Mouse (Mus musculus): ENCODE data around the gene H2-Aa. TPM values are rescaled to one million over a fixed set of nuclear protein-coding genes. Genes with fewer than 3 reads are reported as not detected.

The H2-Aa gene
- polyA plus RNA-seq, 1 experiment from 2014 or later, result not detected

GRCm38 (mm10) chr17:34309683-34310385 is 22.2 kb upstream of the H2-Aa start:
- in situ Hi-C loops (cut with MboI; ENCODE audit: low pct_unique_long_range_greater_than_20kb), result loop anchor here (5.0 kb wide), 1 partner anchor 63 kb away; no protein-coding TSS in a partner anchor
- CTCF ChIA-PET, result no interaction called here
- no peaks in the 10 kb centered on the region for H3K27me3 ChIP-seq
- DNase-seq (ENCODE audit: low read depth, low spot score), result no peak
- no peak for TF ChIP-seq CTCF (IDR thresholded peaks at IDR 0.05)
- POLR2A ChIA-PET, result no interaction called here
- no peak for ATAC-seq

GRCm38 (mm10) chr17:34309225-34309624 is 21.6 kb upstream of the H2-Aa start:
- in situ Hi-C loops (cut with MboI; ENCODE audit: low pct_unique_long_range_greater_than_20kb), result no loop called here
- POLR2A ChIA-PET, result no interaction called here
- DNase-seq (ENCODE audit: low read depth, low spot score), result no peak

GRCm38 (mm10) chr17:34308161-34308560 is 20.5 kb upstream of the H2-Aa start:
- H3K27me3 ChIP-seq, result peaks cover 3% of the 10 kb centered on the region
- in situ Hi-C loops (cut with MboI; ENCODE audit: low pct_unique_long_range_greater_than_20kb), result no loop called here
- no peak for TF ChIP-seq CTCF (IDR thresholded peaks at IDR 0.05)
- CTCF ChIA-PET, result interaction anchor here (1.1 kb wide), 1 partner anchor 20 kb away, joined by 3 read pairs; the partner anchor contains the start of gene H2-Aa
- no peak for DNase-seq (ENCODE audit: low read depth, low spot score)
- POLR2A ChIA-PET, result no interaction called here
- ATAC-seq, result no peak

More at GRCm38 (mm10) chr17:34309225-34309624, 21.6 kb upstream of the H2-Aa start:
- TF ChIP-seq CTCF (IDR thresholded peaks at IDR 0.05), result no peak
- H3K27me3 ChIP-seq, result peaks cover 2% of the 10 kb centered on the region
- ATAC-seq, result no peak
- CTCF ChIA-PET, result no interaction called here

- ChIA-PET CTCF (interaction anchor here (1.1 kb wide), 1 partner anchor 19 kb away, joined by 3 read pairs; the partner anchor contains the start of gene H2-Aa), POLR2A (interaction anchor here (0.7 kb wide), 1 partner anchor 28 kb away, joined by 3 read pairs; no protein-coding TSS in a partner anchor)
- H3K27me3 ChIP-seq, result peaks cover 3% of the 10 kb centered on the region
- TF ChIP-seq CTCF (IDR thresholded peaks at IDR 0.05), result no peak
- ATAC-seq (no peak), DNase-seq (ENCODE audit: low read depth, low spot score) (no peak)
- in situ Hi-C loops (cut with MboI; ENCODE audit: low pct_unique_long_range_greater_than_20kb), result no loop called here
Measured at GRCm38 (mm10) chr17:34307216-34307615, 19.6 kb upstream of the H2-Aa start.

GRCm38 (mm10) chr17:34306407-34306806 is 18.8 kb upstream of the H2-Aa start:
- H3K27me3 ChIP-seq, result peaks cover 6% of the 10 kb centered on the region
- in situ Hi-C loops (cut with MboI; ENCODE audit: low pct_unique_long_range_greater_than_20kb), result no loop called here
- ChIA-PET CTCF (no interaction called here), POLR2A (no interaction called here)
- TF ChIP-seq CTCF (IDR thresholded peaks at IDR 0.05), result no peak
- ATAC-seq (no peak), DNase-seq (ENCODE audit: low read depth, low spot score) (no peak)

GRCm38 (mm10) chr17:34305380-34306030 is 17.9 kb upstream of the H2-Aa start, which contains the start of gene H2-Eb1:
H2-Eb1 (plus strand) TSS chr17:34305867.
- ATAC-seq (no peak), DNase-seq (ENCODE audit: low read depth, low spot score) (no peak)
- peaks cover 6% of the 10 kb centered on the region for H3K27me3 ChIP-seq
- TF ChIP-seq CTCF (IDR thresholded peaks at IDR 0.05), result no peak
- in situ Hi-C loops (cut with MboI; ENCODE audit: low pct_unique_long_range_greater_than_20kb), result no loop called here
- ChIA-PET CTCF (interaction anchor here (1.3 kb wide), 1 partner anchor 11 kb away, joined by 3 read pairs; no protein-coding TSS in a partner anchor), POLR2A (no interaction called here)

GRCm38 (mm10) chr17:34304751-34305150 is 17.1 kb upstream of the H2-Aa start:
- CTCF ChIA-PET, result interaction anchor here (1.3 kb wide), 1 partner anchor 12 kb away, joined by 3 read pairs; no protein-coding TSS in a partner anchor
- POLR2A ChIA-PET, result no interaction called here
- in situ Hi-C loops (cut with MboI; ENCODE audit: low pct_unique_long_range_greater_than_20kb), result no loop called here
- no peak for TF ChIP-seq CTCF (IDR thresholded peaks at IDR 0.05)
- no peak for ATAC-seq
- DNase-seq (ENCODE audit: low read depth, low spot score), result no peak
- H3K27me3 ChIP-seq, result peaks cover 6% of the 10 kb centered on the region

- CTCF ChIA-PET, result no interaction called here
- H3K27me3 ChIP-seq, result peaks cover 6% of the 10 kb centered on the region
- no peak for DNase-seq (ENCODE audit: low read depth, low spot score)
- in situ Hi-C loops (cut with MboI; ENCODE audit: low pct_unique_long_range_greater_than_20kb), result no loop called here
- POLR2A ChIA-PET, result no interaction called here
- no peak for ATAC-seq
- TF ChIP-seq CTCF (IDR thresholded peaks at IDR 0.05), result no peak
Measured at GRCm38 (mm10) chr17:34303789-34304188, 16.2 kb upstream of the H2-Aa start.

- POLR2A ChIA-PET, result interaction anchor here (0.7 kb wide), 1 partner anchor 95 kb away, joined by 5 read pairs; no protein-coding TSS in a partner anchor
Measured at GRCm38 (mm10) chr17:34301670-34302190, 14.1 kb upstream of the H2-Aa start.

GRCm38 (mm10) chr17:34300691-34301566 is 13.3 kb upstream of the H2-Aa start:
- no peak for TF ChIP-seq CTCF (IDR thresholded peaks at IDR 0.05)
- H3K27me3 ChIP-seq, result peaks cover 6% of the 10 kb centered on the region
- DNase-seq (ENCODE audit: low read depth, low spot score), result no peak
- in situ Hi-C loops (cut with MboI; ENCODE audit: low pct_unique_long_range_greater_than_20kb), result no loop called here
- POLR2A ChIA-PET, result no interaction called here
- CTCF ChIA-PET, result interaction anchor here (1.1 kb wide), 1 partner anchor 12 kb away, joined by 3 read pairs; no protein-coding TSS in a partner anchor
- ATAC-seq, result no peak

More at GRCm38 (mm10) chr17:34301670-34302190, 14.1 kb upstream of the H2-Aa start:
- peaks cover 6% of the 10 kb centered on the region for H3K27me3 ChIP-seq
- CTCF ChIA-PET, result no interaction called here
- DNase-seq (ENCODE audit: low read depth, low spot score) (no peak), ATAC-seq (no peak)
- no peak for TF ChIP-seq CTCF (IDR thresholded peaks at IDR 0.05)
- in situ Hi-C loops (cut with MboI; ENCODE audit: low pct_unique_long_range_greater_than_20kb), result no loop called here
